Mouse (Mus musculus): ENCODE measurements around the gene Casp9. TPM values are rescaled to one million over a fixed set of nuclear protein-coding genes. Genes with fewer than 3 reads are reported as not detected.

The Casp9 gene
- 17.7 and 19.0 TPM in 2 replicates for polyA plus RNA-seq (2012; rRNA removed)

DNA sequence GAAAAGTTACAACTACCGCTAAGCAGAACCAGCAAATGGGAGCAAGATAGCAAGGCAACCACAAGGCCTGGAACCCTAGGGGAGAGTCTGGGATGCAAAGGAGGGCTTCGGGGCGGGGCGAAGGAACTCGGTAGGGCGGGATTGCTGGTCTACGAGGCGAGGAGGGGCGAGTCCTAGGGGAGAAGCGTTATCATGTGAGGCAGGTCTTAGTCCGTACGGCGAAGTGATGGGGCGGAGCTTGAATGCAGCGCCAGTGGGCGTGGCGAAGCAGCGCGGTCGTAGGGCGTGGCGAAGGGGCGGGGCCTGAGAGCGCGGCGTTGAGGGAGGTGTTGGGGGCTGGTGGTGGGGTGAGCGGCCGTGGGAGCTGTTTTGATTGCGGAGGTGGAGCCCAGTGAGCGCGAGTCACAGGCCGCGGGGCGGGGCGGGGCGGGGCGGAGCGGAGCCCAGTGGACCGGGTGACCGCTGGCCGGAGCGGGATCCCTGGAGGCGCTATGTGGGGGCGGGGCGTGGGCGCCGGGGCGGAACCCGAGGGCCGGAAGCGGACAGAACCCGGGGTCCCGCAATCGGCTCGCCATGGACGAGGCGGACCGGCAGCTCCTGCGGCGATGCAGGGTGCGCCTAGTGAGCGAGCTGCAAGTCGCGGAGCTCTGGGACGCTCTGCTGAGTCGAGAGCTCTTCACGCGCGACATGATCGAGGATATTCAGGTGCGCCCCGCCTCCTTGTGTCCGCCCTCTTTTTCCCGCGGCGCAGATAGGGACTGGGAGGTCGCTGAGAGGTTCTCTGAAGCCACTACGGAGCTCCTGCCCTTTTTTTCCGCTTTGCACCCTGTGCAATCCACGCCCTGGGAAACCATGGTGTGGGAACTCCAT is at the start of gene Casp9:
TSS of gene Casp9 (plus strand) at position 331 of the 870 bp plus-strand sequence.
- TF ChIP-seq POLR2A (IDR thresholded peaks at IDR 0.05; ENCODE audit: borderline replicate concordance, extremely low read depth, low read depth, low read length) (peak; percentile 80; the same call in 1 of the 2 replicates), CTCF (IDR thresholded peaks at IDR 0.05; ENCODE audit: insufficient read depth, low read length) (no peak)
- WGBS, result under 1% methylated on average over 74 of the region's 80 CpGs
- peak; percentile 99 for DNase-seq
- Histone ChIP-seq H3K4me3 (replicated peaks; ENCODE audit: extremely low read depth, low read depth, low read length) (peak within 1 kb of the TSS; percentile 67), H3K4me1 (ENCODE audit: control insufficient read depth, insufficient read depth, low read length) (peaks cover 8% of the 10 kb centered on the region)

DNA sequence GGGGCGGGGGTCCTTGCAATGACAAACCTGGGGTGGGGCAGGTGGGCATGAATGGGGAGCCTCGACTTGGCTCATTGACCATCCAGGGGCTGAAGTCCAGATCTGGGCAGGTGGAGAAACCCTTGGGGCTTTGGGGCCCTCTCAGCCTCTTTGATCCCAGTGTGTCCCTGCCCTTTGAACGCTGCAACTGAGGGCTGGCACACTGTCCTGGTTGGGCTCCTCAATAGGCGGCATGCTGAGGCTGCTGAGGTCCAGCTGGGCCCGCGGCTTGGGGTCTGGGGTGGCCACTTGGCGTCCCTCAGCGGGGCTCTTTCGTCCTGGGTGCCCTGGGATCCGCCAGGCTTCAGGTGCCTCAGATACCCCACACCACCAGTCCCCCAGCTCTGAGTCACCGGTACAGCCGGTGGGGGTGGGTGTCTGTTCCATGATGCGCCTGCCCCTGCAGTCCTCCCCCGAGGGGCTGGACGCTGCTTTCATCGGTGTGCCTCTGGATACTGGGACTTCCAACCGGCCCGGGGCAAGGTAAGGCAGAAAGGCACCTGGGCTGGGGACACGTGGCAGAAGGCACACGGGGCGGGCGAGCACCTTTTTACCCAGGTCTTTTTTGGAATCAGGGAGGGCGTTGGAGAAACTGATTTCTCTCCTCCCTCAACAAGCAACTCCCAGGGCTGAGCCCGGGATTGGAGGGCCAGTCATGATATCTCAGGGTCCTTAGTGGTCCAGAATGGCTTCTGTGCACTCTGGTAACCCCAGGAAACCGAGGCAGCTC is 46.6 kb upstream of the Casp9 start, which contains the start of gene Agmat:
TSS of gene Agmat (plus strand) at position 95 of the 769 bp plus-strand sequence.
- TF ChIP-seq POLR2A (IDR thresholded peaks at IDR 0.05; ENCODE audit: borderline replicate concordance, extremely low read depth, low read depth, low read length) (no peak), CTCF (IDR thresholded peaks at IDR 0.05; ENCODE audit: insufficient read depth, low read length) (no peak)
- H3K4me3 ChIP-seq (replicated peaks; ENCODE audit: extremely low read depth, low read depth, low read length), result no peak within 1 kb of the TSS
- H3K4me1 ChIP-seq (ENCODE audit: control insufficient read depth, insufficient read depth, low read length), result no peaks in the 10 kb centered on the region
- no peak for DNase-seq
- WGBS, result 36% methylated on average over 25 of the region's 25 CpGs

- TF ChIP-seq CTCF (IDR thresholded peaks at IDR 0.05; ENCODE audit: insufficient read depth, low read length) (no peak), POLR2A (IDR thresholded peaks at IDR 0.05; ENCODE audit: borderline replicate concordance, extremely low read depth, low read depth, low read length) (no peak)
- Histone ChIP-seq H3K4me3 (replicated peaks; ENCODE audit: extremely low read depth, low read depth, low read length) (no peak overlapping the region), H3K4me1 (ENCODE audit: control insufficient read depth, insufficient read depth, low read length) (no peaks in the 10 kb centered on the region)
- 50% methylated on average over 11 of the region's 11 CpGs for WGBS
- no peak for DNase-seq
These were observed 43.9 kb upstream of the Casp9 start for GRCm38 (mm10) chr4:141749557-141749956.

- WGBS, result 69% methylated on average over 3 of the region's 3 CpGs
These were observed 42.6 kb upstream of the Casp9 start for GRCm38 (mm10) chr4:141750826-141751225.

GRCm38 (mm10) chr4:141751419-141752075 is 41.9 kb upstream of the Casp9 start:
- DNase-seq, result no peak
- Histone ChIP-seq H3K4me1 (ENCODE audit: control insufficient read depth, insufficient read depth, low read length) (no peaks in the 10 kb centered on the region), H3K4me3 (replicated peaks; ENCODE audit: extremely low read depth, low read depth, low read length) (no peak overlapping the region)
- TF ChIP-seq POLR2A (IDR thresholded peaks at IDR 0.05; ENCODE audit: borderline replicate concordance, extremely low read depth, low read depth, low read length) (no peak), CTCF (IDR thresholded peaks at IDR 0.05; ENCODE audit: insufficient read depth, low read length) (no peak)
- WGBS, result 40% methylated on average over 4 of the region's 4 CpGs

More at GRCm38 (mm10) chr4:141750826-141751225, 42.6 kb upstream of the Casp9 start:
- Histone ChIP-seq H3K4me1 (ENCODE audit: control insufficient read depth, insufficient read depth, low read length) (no peaks in the 10 kb centered on the region), H3K4me3 (replicated peaks; ENCODE audit: extremely low read depth, low read depth, low read length) (no peak overlapping the region)
- no peak for DNase-seq
- TF ChIP-seq CTCF (IDR thresholded peaks at IDR 0.05; ENCODE audit: insufficient read depth, low read length) (no peak), POLR2A (IDR thresholded peaks at IDR 0.05; ENCODE audit: borderline replicate concordance, extremely low read depth, low read depth, low read length) (no peak)

- H3K4me3 ChIP-seq (replicated peaks; ENCODE audit: extremely low read depth, low read depth, low read length), result no peak overlapping the region
- no peak for TF ChIP-seq POLR2A (IDR thresholded peaks at IDR 0.05; ENCODE audit: borderline replicate concordance, extremely low read depth, low read depth, low read length)
- WGBS, result 8% methylated on average over 4 of the region's 4 CpGs
- no peak for DNase-seq
- no peaks in the 10 kb centered on the region for H3K4me1 ChIP-seq (ENCODE audit: control insufficient read depth, insufficient read depth, low read length)
These were observed 41.4 kb upstream of the Casp9 start for GRCm38 (mm10) chr4:141752076-141752421.

DNA sequence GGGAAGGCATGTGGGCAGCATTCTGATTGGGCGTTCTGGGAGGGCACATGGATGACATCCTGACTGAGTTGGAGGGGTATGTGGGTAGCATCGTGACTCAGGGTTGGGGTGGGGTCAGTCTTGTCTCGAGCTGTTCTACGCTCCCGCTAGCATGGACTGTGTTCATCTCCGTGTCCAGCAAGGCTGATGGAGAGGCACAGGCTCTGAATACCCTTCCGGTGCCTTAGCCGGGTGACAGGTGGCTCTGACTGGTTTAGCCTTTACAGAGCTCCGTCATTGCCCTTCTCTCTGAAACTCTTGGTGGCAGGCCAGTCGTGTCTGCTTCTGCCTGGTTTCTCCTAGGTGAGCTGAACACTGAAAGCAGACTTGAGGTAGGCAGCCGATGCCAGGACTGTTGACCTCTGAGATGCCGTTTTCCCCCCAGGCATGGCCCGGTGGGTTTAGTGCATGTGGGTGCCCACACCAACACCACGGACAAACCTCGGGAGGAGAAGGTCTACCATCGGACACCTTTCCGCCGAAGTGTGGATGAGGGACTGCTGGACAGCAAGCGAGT is 38.0 kb upstream of the Casp9 start:
- DNase-seq, result no peak
- H3K4me1 ChIP-seq (ENCODE audit: control insufficient read depth, insufficient read depth, low read length), result no peaks in the 10 kb centered on the region
- TF ChIP-seq POLR2A (IDR thresholded peaks at IDR 0.05; ENCODE audit: borderline replicate concordance, extremely low read depth, low read depth, low read length) (no peak), CTCF (IDR thresholded peaks at IDR 0.05; ENCODE audit: insufficient read depth, low read length) (no peak)
- 86% methylated on average over 19 of the region's 19 CpGs for WGBS
- H3K4me3 ChIP-seq (replicated peaks; ENCODE audit: extremely low read depth, low read depth, low read length), result no peak overlapping the region

DNA sequence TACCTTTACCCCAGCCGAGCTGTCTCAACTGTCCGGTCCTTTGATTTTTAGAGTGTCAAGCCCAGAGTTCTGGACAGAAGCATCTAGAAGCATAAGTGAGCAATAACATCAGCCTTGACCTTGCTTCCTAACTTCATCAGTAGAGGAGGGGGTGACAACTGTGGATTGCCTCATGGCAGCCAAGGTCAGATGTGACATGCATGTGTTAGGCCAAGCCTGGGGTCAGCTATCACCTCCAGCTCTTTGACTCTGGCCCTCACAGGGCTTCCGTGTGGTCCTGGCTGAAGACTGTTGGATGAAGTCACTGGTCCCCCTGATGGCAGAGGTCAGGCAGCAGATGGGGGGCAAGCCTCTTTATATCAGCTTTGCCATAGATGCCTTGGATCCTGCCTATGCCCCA is 36.3 kb upstream of the Casp9 start:
- Histone ChIP-seq H3K4me3 (replicated peaks; ENCODE audit: extremely low read depth, low read depth, low read length) (no peak overlapping the region), H3K4me1 (ENCODE audit: control insufficient read depth, insufficient read depth, low read length) (no peaks in the 10 kb centered on the region)
- 86% methylated on average over 3 of the region's 3 CpGs for WGBS
- DNase-seq, result no peak
- TF ChIP-seq CTCF (IDR thresholded peaks at IDR 0.05; ENCODE audit: insufficient read depth, low read length) (no peak), POLR2A (IDR thresholded peaks at IDR 0.05; ENCODE audit: borderline replicate concordance, extremely low read depth, low read depth, low read length) (no peak)

Measured in lung, adult 2 months (tissue).